Mouse (Mus musculus) spleen, adult 2 months (tissue): Measurements from ENCODE around the gene Tex29.

Experiments used
- CTCF ChIP-seq: fragments of 200-500 bp; IDR thresholded peaks from 2 replicates; pipeline ENCODE4 v1.5.1; 2011; ENCODE audit warnings: mild to moderate bottlenecking, inconsistent platforms; ENCODE audit not compliant: insufficient read depth, insufficient read length, insufficient replicate concordance; ENCODE audit errors: extremely low read depth
- POLR2A ChIP-seq: fragments of 200-500 bp; IDR thresholded peaks from 2 replicates; pipeline ENCODE4 v1.6.1; 2011; ENCODE audit warnings: low read depth, low read length, inconsistent platforms

DNA sequence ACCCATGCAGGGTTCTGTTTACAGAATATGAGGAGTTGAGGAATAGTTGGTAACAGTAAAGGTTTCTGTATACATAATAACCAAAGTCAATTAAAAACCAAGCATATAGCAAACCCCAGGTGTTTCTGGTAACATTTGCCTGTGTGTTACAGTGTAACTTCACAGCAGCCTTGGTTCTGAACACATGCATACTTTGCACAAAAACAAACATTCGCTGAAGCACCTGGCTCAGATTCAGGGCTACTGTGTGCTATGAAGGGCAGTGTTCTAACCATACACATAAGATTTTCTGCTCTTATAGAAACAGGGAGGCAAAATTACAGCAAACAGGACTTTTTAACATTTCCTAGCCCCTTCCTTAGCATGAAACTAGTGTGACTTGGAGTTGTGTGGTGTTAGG, 58.5 kb downstream of the Tex29 start:
- TF ChIP-seq POLR2A (no peak), CTCF (no peak)
